Mouse (Mus musculus) bone marrow macrophage, adult 2 months (primary cell): ENCODE data around the gene Tiam1.

ENCODE experiments used
- CTCF ChIP-seq: IDR thresholded peaks from 2 replicates; pipeline ENCODE4 v1.5.1; 2012; ENCODE audit warnings: low read depth, mild to moderate bottlenecking, low read length, moderate library complexity
- POLR2A ChIP-seq: IDR thresholded peaks from 2 replicates; pipeline ENCODE4 v1.6.1; 2012; ENCODE audit warnings: mild to moderate bottlenecking, low read depth, low read length, borderline replicate concordance

DNA sequence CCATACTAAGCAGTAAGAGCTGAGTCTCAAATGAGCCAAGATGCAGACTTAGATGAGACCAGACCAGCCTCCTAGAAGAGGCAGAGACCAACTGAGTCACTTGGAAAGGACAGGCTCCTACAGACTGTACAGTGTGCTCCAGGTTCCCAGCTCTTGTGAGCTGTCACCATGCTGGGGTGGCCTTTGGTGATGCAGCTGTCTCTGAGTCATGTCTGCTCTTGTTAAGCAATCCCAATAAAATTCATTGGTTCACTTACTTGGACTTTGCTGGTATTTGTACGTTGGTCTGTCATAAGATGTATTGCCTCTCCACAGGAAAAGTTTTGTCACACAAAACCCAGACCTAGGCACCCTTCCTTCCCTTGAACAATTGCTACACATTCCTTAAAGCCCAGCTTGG, 1.7 kb upstream of the Tiam1 start:
- TF ChIP-seq POLR2A (no peak), CTCF (no peak)
